Mouse (Mus musculus) G1E (cell line): ENCODE measurements around the gene Itih5.

Experiments used
- CTCF ChIP-seq: IDR thresholded peaks from 2 replicates; pipeline ENCODE4 v1.5.1; 2012; ENCODE audit warnings: low read depth, low read length, inconsistent platforms, mixed read lengths
- GATA1 ChIP-seq: IDR thresholded peaks from 2 replicates; pipeline ENCODE4 v1.6.1; 2012; ENCODE audit warnings: borderline replicate concordance, low read length, inconsistent platforms, mixed read lengths
- POLR2AphosphoS5 ChIP-seq: IDR thresholded peaks from 2 replicates; pipeline ENCODE4 v1.6.1; 2012; ENCODE audit warnings: low read depth, low read length, inconsistent platforms; ENCODE audit not compliant: insufficient replicate concordance
- TAL1 ChIP-seq: conservative IDR thresholded peaks from 2 replicates; pipeline ENCODE4 v1.6.1; 2012; ENCODE audit warnings: low read depth, low read length, inconsistent platforms, mixed read lengths

DNA sequence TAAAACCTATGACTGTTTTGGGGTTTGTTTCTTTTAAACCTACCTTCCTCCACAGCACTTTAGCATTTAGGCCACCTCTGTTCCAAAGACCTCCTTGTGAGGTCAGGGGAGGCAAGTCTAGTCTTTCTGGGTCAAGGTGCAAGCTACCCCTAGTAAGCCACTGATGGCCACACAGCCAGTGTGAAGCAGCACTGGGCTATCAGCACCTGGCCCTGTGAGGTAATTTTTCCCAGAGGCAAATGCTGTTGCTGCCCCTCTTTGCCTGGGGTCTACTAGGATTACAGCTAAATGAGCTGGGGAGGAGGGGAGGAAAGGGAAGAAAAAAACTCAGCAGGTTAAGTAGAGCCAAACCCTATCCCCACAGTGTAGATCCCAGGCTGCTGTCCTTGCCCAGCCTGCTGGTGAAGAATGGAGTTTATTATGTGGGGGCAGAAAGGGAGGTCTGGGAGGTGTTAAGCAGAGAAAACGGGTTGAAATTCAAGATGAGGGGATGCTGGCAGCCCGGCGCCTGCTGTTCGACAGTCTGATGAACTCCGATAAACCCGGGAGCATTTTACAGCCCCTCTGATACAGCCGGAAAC, 110.6 kb downstream of the Itih5 start:
- TF ChIP-seq CTCF: no peak
- TF ChIP-seq TAL1: no peak
- TF ChIP-seq POLR2AphosphoS5: no peak
- no peak for TF ChIP-seq GATA1
